ENCODE assay signal across 8 mouse cellular contexts in the genomic region with DNA sequence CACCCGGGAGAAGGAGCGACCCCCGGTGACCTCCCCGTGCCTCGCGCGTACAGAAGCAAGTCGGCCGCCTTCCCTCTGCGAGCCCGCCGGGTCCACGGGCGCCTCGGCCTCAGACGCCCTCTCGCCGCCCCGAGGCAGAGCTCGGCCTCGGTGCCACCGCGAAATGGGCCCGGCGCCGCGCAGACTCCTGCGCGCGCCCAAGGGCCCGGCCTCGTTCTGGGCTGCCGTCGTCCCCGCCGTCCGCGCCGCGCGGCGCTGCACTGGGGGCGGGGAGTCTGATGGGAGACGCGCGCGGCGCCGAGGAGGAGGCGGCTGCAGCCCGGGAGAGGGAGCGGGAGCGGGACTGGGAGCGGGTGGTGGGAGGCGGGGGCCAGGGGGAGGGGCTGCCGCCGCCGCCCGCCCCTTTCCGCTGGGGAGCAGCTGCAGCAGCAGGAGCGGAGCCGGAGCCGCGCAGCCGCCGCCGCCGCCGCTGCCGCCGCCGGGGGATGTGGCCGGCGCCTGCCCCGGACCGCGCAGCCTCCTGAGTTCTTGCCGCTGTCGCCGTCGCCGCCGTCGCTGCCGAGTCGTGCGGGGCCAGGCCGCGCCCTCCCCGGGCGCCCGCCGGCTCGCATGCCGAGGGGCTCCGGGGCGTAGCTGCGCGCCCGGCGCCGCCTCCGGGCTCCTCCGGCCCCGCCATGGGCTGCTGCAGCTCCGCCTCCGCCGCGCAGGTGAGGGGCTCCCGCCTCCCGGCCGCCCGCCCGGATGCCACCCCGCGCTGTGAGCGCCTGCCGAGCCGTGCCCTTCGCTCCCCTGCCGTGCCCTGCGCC. TPM values are rescaled to one million over a fixed set of nuclear protein-coding genes. Genes with fewer than 3 reads are reported as not detected.
DNase-seq lines count a peak whose midpoint lies in the region; ATAC-seq lines count a peak whose summit lies in the region.

A gene (plus strand): TSS at position 404 of the 806 bp plus-strand sequence.

- peak within 1 kb of the TSS; percentile 86 for H3K27ac ChIP-seq in heart, embryonic 11.5 days (ENCODE audit: low read depth, low read length)
- peak within 1 kb of the TSS; percentile 95 for H3K27ac ChIP-seq in kidney, embryonic 16.5 days (ENCODE audit: low read length)
- peak within 1 kb of the TSS; percentile 83 for H3K27ac ChIP-seq in liver, embryonic 12.5 days
- H3K27ac ChIP-seq in stomach, embryonic 14.5 days (ENCODE audit: low read length) = peak within 1 kb of the TSS; percentile 86

- ATAC-seq in CD4-positive, CD25-positive, alpha-beta regulatory T cell, adult 4 months = peak; percentile 72
- peak; percentile 92 for ATAC-seq in heart, embryonic 11.5 days (replicated peaks; ENCODE audit: insufficient number of reproducible peaks, low FRiP score, low TSS enrichment)
- peak; percentile 97 for ATAC-seq in kidney, embryonic 16.5 days (ENCODE audit: low FRiP score, low TSS enrichment)
- peak; percentile 94 for ATAC-seq in liver, embryonic 12.5 days
- peak; percentile 95 for ATAC-seq in stomach, embryonic 14.5 days (ENCODE audit: insufficient number of reproducible peaks, insufficient read depth, low FRiP score, low read depth)

- peaks cover 52% of the 10 kb centered on the region for H3K27me3 ChIP-seq in erythroblast, embryonic 14.5 days (ENCODE audit: control insufficient read depth)
- H3K27me3 ChIP-seq in heart, embryonic 11.5 days (ENCODE audit: control insufficient read depth, insufficient read depth, low read length) = no peaks in the 10 kb centered on the region; the same call in 1 of the 2 replicates
- no peaks in the 10 kb centered on the region for H3K27me3 ChIP-seq in kidney, embryonic 16.5 days (ENCODE audit: insufficient read depth, low read length)
- H3K27me3 ChIP-seq in liver, embryonic 12.5 days (replicated peaks) = peaks cover 39% of the 10 kb centered on the region
- H3K27me3 ChIP-seq in stomach, embryonic 14.5 days (ENCODE audit: control insufficient read depth, insufficient read depth, low read length) = no peaks in the 10 kb centered on the region

- DNase-seq in brain, embryonic 18.5 days (ENCODE audit: low read depth, low spot score) = peak; percentile 89
- DNase-seq in natural killer cell, adult 2 months (ENCODE audit: low spot score in 2 of 2) = peak; percentile 38 to 67

- peaks cover 42% of the 10 kb centered on the region for H3K4me1 ChIP-seq in erythroblast, embryonic 14.5 days (ENCODE audit: control insufficient read depth)
- peaks cover 13% of the 10 kb centered on the region for H3K4me1 ChIP-seq in heart, embryonic 11.5 days (ENCODE audit: control insufficient read depth, insufficient read depth, low read length)
- peaks cover 46% of the 10 kb centered on the region for H3K4me1 ChIP-seq in kidney, embryonic 16.5 days (ENCODE audit: insufficient read depth, low read length)
- H3K4me1 ChIP-seq in liver, embryonic 12.5 days = peaks cover 33% of the 10 kb centered on the region
- H3K4me1 ChIP-seq in stomach, embryonic 14.5 days (ENCODE audit: control insufficient read depth, insufficient read depth, low read length) = peaks cover 22% of the 10 kb centered on the region

- no peaks in the 10 kb centered on the region for H3K36me3 ChIP-seq in erythroblast, embryonic 14.5 days (ENCODE audit: control insufficient read depth)
- H3K36me3 ChIP-seq in heart, embryonic 11.5 days (ENCODE audit: control insufficient read depth, insufficient read depth, low read length) = no peaks in the 10 kb centered on the region
- H3K36me3 ChIP-seq in kidney, embryonic 16.5 days (ENCODE audit: insufficient read depth, low read length) = no peaks in the 10 kb centered on the region
- H3K36me3 ChIP-seq in liver, embryonic 12.5 days = no peaks in the 10 kb centered on the region
- no peaks in the 10 kb centered on the region for H3K36me3 ChIP-seq in stomach, embryonic 14.5 days (ENCODE audit: control insufficient read depth, insufficient read depth, low read length)

- peak within 1 kb of the TSS; percentile 84 for H3K9ac ChIP-seq in heart, embryonic 11.5 days (ENCODE audit: low read depth, low read length)
- H3K9ac ChIP-seq in kidney, embryonic 16.5 days (replicated peaks; ENCODE audit: low read length) = peak within 1 kb of the TSS; percentile 87
- H3K9ac ChIP-seq in liver, embryonic 12.5 days = peak within 1 kb of the TSS; percentile 76
- H3K9ac ChIP-seq in stomach, embryonic 14.5 days (replicated peaks; ENCODE audit: low read depth, low read length) = peak within 1 kb of the TSS; percentile 83

- peak within 1 kb of the TSS; percentile 95 for H3K4me2 ChIP-seq in heart, embryonic 11.5 days
- peak within 1 kb of the TSS; percentile 94 for H3K4me2 ChIP-seq in kidney, embryonic 16.5 days (replicated peaks; ENCODE audit: low read depth, low read length)
- H3K4me2 ChIP-seq in liver, embryonic 12.5 days = peak within 1 kb of the TSS; percentile 96
- peak within 1 kb of the TSS; percentile 97 for H3K4me2 ChIP-seq in stomach, embryonic 14.5 days (replicated peaks; ENCODE audit: low read depth, low read length)

- peaks cover 3% of the 10 kb centered on the region; the same call in 1 of the 2 replicates for H3K9me3 ChIP-seq in erythroblast, embryonic 14.5 days (ENCODE audit: control insufficient read depth, low read length)
- no peaks in the 10 kb centered on the region for H3K9me3 ChIP-seq in heart, embryonic 11.5 days (replicated peaks; ENCODE audit: control insufficient read depth, low read length)
- H3K9me3 ChIP-seq in kidney, embryonic 16.5 days (ENCODE audit: low read length) = no peaks in the 10 kb centered on the region
- H3K9me3 ChIP-seq in liver, embryonic 12.5 days (replicated peaks) = no peaks in the 10 kb centered on the region
- no peaks in the 10 kb centered on the region for H3K9me3 ChIP-seq in stomach, embryonic 14.5 days (ENCODE audit: control insufficient read depth, low read depth, low read length)

- H3K4me3 ChIP-seq in erythroblast, embryonic 14.5 days (replicated peaks) = peak within 1 kb of the TSS; percentile 75
- H3K4me3 ChIP-seq in heart, embryonic 11.5 days (ENCODE audit: low read depth, low read length) = peak within 1 kb of the TSS; percentile 92
- H3K4me3 ChIP-seq in kidney, embryonic 16.5 days (ENCODE audit: low read length) = peak within 1 kb of the TSS; percentile 68
- H3K4me3 ChIP-seq in liver, embryonic 12.5 days = peak within 1 kb of the TSS; percentile 76
- H3K4me3 ChIP-seq in stomach, embryonic 14.5 days (ENCODE audit: low read depth, low read length) = peak within 1 kb of the TSS; percentile 92

- WGBS in heart, embryonic 11.5 days (ENCODE audit: insufficient replicate concordance) = 0% methylated on average over 74 of the region's 122 CpGs
- under 1% methylated on average over 69 of the region's 122 CpGs for WGBS in kidney, embryonic 16.5 days
- under 1% methylated on average over 89 of the region's 122 CpGs for WGBS in liver, embryonic 12.5 days (ENCODE audit: insufficient replicate concordance)
- WGBS in stomach, embryonic 14.5 days = under 1% methylated on average over 77 of the region's 122 CpGs

RNA-seq across cellular contexts. Expression of the gene that starts here (rescaled TPM):
- polyA plus RNA-seq in CD4-positive, CD25-positive, alpha-beta regulatory T cell, adult 4 months (2017; shearing (Covaris generic)) = 1 to 10 TPM; 1.7 to 4.1 TPM
- polyA plus RNA-seq in erythroblast, embryonic 14.5 days (2012) = 0.06 and 0.07 TPM in 2 replicates
- polyA plus RNA-seq in heart, embryonic 11.5 days (2014; fragmentation: Nextera tagmentation; extraction: Ambion mirVana) = 19.5 and 25.5 TPM in 2 replicates
- polyA plus RNA-seq in kidney, embryonic 16.5 days (2015; fragmentation: Nextera tagmentation; extraction: Ambion mirVana) = 15.2 and 33.7 TPM in 2 replicates
- polyA plus RNA-seq in liver, embryonic 12.5 days (2016; fragmentation: Nextera tagmentation; extraction: Ambion mirVana) = 14.0 and 14.1 TPM in 2 replicates
- polyA plus RNA-seq in stomach, embryonic 14.5 days (2014; fragmentation: Nextera tagmentation; extraction: Ambion mirVana) = 39.4 and 60.7 TPM in 2 replicates

Comparison
In these comparisons a context has a peak if more than half of its experiments do, and no peak if none do; other contexts are left out.
1. Peak in every context shown above with its lines: DNase-seq, ATAC-seq, H3K4me3 ChIP-seq and H3K27ac ChIP-seq.